Mouse (Mus musculus): ENCODE results near the gene Stxbp5l.

DNA sequence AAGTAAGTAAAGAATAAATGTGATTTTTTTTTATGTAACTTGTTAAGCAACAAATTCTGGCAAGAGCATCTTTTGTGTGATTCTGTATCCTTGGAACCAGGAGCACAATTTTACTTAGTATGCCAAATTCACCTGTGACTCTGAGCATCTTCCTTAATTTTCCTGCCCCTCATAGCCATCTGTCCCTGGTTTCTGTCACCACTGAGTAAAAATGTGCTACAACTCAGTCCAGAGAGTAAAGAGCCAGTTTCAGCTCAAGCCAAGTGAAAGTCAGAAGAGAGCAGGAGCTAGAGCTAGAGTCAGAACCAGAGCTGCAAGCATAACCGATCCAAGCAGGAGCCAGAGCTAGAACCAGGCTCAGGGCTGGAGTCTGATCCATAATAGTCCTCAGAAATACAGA is 46.6 kb downstream of the Stxbp5l start:
- TF ChIP-seq CTCF (IDR thresholded peaks at IDR 0.05; ENCODE audit: borderline replicate concordance, control insufficient read depth, extremely low read depth, insufficient read depth, low read length, poor library complexity) (no peak), POLR2A (IDR thresholded peaks at IDR 0.05; ENCODE audit: control insufficient read depth, extremely low read depth, insufficient read depth, low read length, poor library complexity) (no peak)

Measured in thymus, adult 2 months (tissue).